Mouse (Mus musculus) forebrain, embryonic 15.5 days (tissue): Measurements from ENCODE around the gene Gp1ba. TPM values are rescaled to one million over a fixed set of nuclear protein-coding genes. Genes with fewer than 3 reads are reported as not detected.

Experiments
- ATAC-seq: fragments of 200-750 bp; cut with Nextera tagmentation; replicated peaks from 2 replicates; pipeline ENCODE4 v1.8.0; 2017; ENCODE audit warnings: mild to moderate bottlenecking, moderate TSS enrichment, moderate library complexity
- H3K27ac ChIP-seq: fragments of 300-500 bp; sonication (generic); replicated peaks from 2 replicates; pipeline ENCODE4 v1.5.1; 2015; ENCODE audit warnings: mild to moderate bottlenecking, inconsistent platforms
- H3K27me3 ChIP-seq: fragments of 300-500 bp; sonication (generic); 2 replicates; pipeline ENCODE4 v1.6.1; 2015; ENCODE audit warnings: inconsistent platforms
- H3K36me3 ChIP-seq: fragments of 300-500 bp; sonication (generic); 2 replicates; pipeline ENCODE4 v1.6.1; 2015; ENCODE audit warnings: mild to moderate bottlenecking, inconsistent platforms
- H3K4me1 ChIP-seq: fragments of 300-500 bp; sonication (generic); 2 replicates; pipeline ENCODE4 v1.6.1; 2015; ENCODE audit warnings: inconsistent platforms
- H3K4me2 ChIP-seq: fragments of 300-500 bp; sonication (generic); replicated peaks from 2 replicates; pipeline ENCODE4 v1.6.1; 2015; ENCODE audit warnings: mild to moderate bottlenecking, inconsistent platforms
- H3K4me3 ChIP-seq: fragments of 300-500 bp; sonication (generic); 2 replicates; pipeline ENCODE4 v1.5.1; 2015; ENCODE audit warnings: mild to moderate bottlenecking, inconsistent platforms
- H3K9ac ChIP-seq: fragments of 300-500 bp; sonication (generic); replicated peaks from 2 replicates; pipeline ENCODE4 v1.6.1; 2015; ENCODE audit warnings: mild to moderate bottlenecking, inconsistent platforms
- H3K9me3 ChIP-seq: fragments of 300-500 bp; sonication (generic); 2 replicates; pipeline ENCODE4 v1.6.1; 2016; ENCODE audit warnings: inconsistent platforms
- WGBS: fragments of 180-500 bp; shearing (Covaris S2); methylation state at CpG from one replicate; pipeline ENCODE4 v1.1.7; 2015; ENCODE audit warnings: mixed read lengths; 5-methylcytosine and 5-hydroxymethylcytosine counted together
- polyA plus RNA-seq: library from polyadenylated mRNA; unstranded; fragments of >200 nt; fragmentation: Nextera tagmentation; extraction: Ambion mirVana; gene quantifications from 2 replicates; pipeline ENCODE4 v1.2.1, GENCODE M21; 2015

The Gp1ba gene
- polyA plus RNA-seq, 1 experiment from 2014 or later = 0.08 TPM

- ATAC-seq = no peak
Observed at GRCm38 (mm10) chr11:70612505-70612904, 26.4 kb upstream of the Gp1ba start.

GRCm38 (mm10) chr11:70615074-70615473, 23.8 kb upstream of the Gp1ba start:
- Histone ChIP-seq H3K9ac (no peak overlapping the region), H3K4me3 (peak overlapping the region; percentile 22), H3K27me3 (no peaks in the 10 kb centered on the region), H3K4me1 (peaks cover 8% of the 10 kb centered on the region), H3K36me3 (peaks cover 30% of the 10 kb centered on the region), H3K9me3 (no peaks in the 10 kb centered on the region), H3K27ac (no peak overlapping the region), H3K4me2 (peak overlapping the region; percentile 37)
- ATAC-seq = no peak; the same call in 1 of the 2 replicates
- 5% methylated on average over 17 of the region's 17 CpGs for WGBS

More at GRCm38 (mm10) chr11:70612505-70612904, 26.4 kb upstream of the Gp1ba start:
- no peaks in the 10 kb centered on the region for H3K9me3 ChIP-seq
- H3K4me3 ChIP-seq = no peak overlapping the region
- no peaks in the 10 kb centered on the region for H3K27me3 ChIP-seq
- H3K4me1 ChIP-seq = peaks cover 8% of the 10 kb centered on the region
- H3K9ac ChIP-seq = no peak overlapping the region
- WGBS = 79% methylated on average over 7 of the region's 7 CpGs
- H3K36me3 ChIP-seq = peaks cover 55% of the 10 kb centered on the region
- H3K4me2 ChIP-seq = no peak overlapping the region
- no peak overlapping the region for H3K27ac ChIP-seq

- no peak within 1 kb of the TSS for H3K9ac ChIP-seq
- peak within 1 kb of the TSS; percentile 22 for H3K4me3 ChIP-seq
- no peaks in the 10 kb centered on the region for H3K9me3 ChIP-seq
- 17% methylated on average over 21 of the region's 21 CpGs for WGBS
- no peak for ATAC-seq
- no peaks in the 10 kb centered on the region for H3K27me3 ChIP-seq
- H3K27ac ChIP-seq = no peak within 1 kb of the TSS
- peak within 1 kb of the TSS; percentile 37 for H3K4me2 ChIP-seq
- H3K36me3 ChIP-seq = peaks cover 24% of the 10 kb centered on the region
- peaks cover 8% of the 10 kb centered on the region for H3K4me1 ChIP-seq
Observed at GRCm38 (mm10) chr11:70615516-70616093, 23.3 kb upstream of the Gp1ba start, which contains the start of gene 4930544D05Rik. Gene 4930544D05Rik, plus strand, starts transcription at chr11:70615848.

GRCm38 (mm10) chr11:70619101-70619500, 19.8 kb upstream of the Gp1ba start, which contains the start of gene Chrne:
Gene Chrne, minus strand, starts transcription at chr11:70619216.
- no peaks in the 10 kb centered on the region for H3K27me3 ChIP-seq
- H3K9ac ChIP-seq = no peak within 1 kb of the TSS
- H3K27ac ChIP-seq = no peak within 1 kb of the TSS
- ATAC-seq = no peak
- 50% methylated on average over 1 of the region's 1 CpGs for WGBS
- no peak within 1 kb of the TSS for H3K4me3 ChIP-seq
- no peak within 1 kb of the TSS for H3K4me2 ChIP-seq
- H3K9me3 ChIP-seq = no peaks in the 10 kb centered on the region
- H3K36me3 ChIP-seq = no peaks in the 10 kb centered on the region
- peaks cover 8% of the 10 kb centered on the region for H3K4me1 ChIP-seq

- Histone ChIP-seq H3K4me1 (no peaks in the 10 kb centered on the region), H3K4me2 (no peak overlapping the region), H3K27me3 (no peaks in the 10 kb centered on the region), H3K9ac (no peak overlapping the region), H3K27ac (no peak overlapping the region), H3K4me3 (no peak overlapping the region), H3K9me3 (no peaks in the 10 kb centered on the region), H3K36me3 (no peaks in the 10 kb centered on the region)
- ATAC-seq = no peak
- WGBS = 54% methylated on average over 7 of the region's 7 CpGs
Observed at GRCm38 (mm10) chr11:70621972-70622814, 16.7 kb upstream of the Gp1ba start.

GRCm38 (mm10) chr11:70623053-70623742, 15.7 kb upstream of the Gp1ba start:
- H3K4me2 ChIP-seq = no peak overlapping the region
- no peaks in the 10 kb centered on the region for H3K4me1 ChIP-seq
- no peak overlapping the region for H3K9ac ChIP-seq
- H3K9me3 ChIP-seq = no peaks in the 10 kb centered on the region
- H3K27me3 ChIP-seq = no peaks in the 10 kb centered on the region
- H3K36me3 ChIP-seq = no peaks in the 10 kb centered on the region
- WGBS = 82% methylated on average over 10 of the region's 10 CpGs
- no peak overlapping the region for H3K4me3 ChIP-seq
- no peak for ATAC-seq
- no peak overlapping the region for H3K27ac ChIP-seq

- H3K9me3 ChIP-seq = no peaks in the 10 kb centered on the region
Observed at GRCm38 (mm10) chr11:70625473-70625872, 13.4 kb upstream of the Gp1ba start.

GRCm38 (mm10) chr11:70626877-70627276, 12.0 kb upstream of the Gp1ba start:
- Histone ChIP-seq H3K4me2 (no peak overlapping the region), H3K27me3 (no peaks in the 10 kb centered on the region), H3K9me3 (no peaks in the 10 kb centered on the region), H3K4me3 (no peak overlapping the region), H3K4me1 (no peaks in the 10 kb centered on the region), H3K36me3 (no peaks in the 10 kb centered on the region), H3K9ac (no peak overlapping the region), H3K27ac (no peak overlapping the region)
- no peak for ATAC-seq
- 77% methylated on average over 4 of the region's 4 CpGs for WGBS

More at GRCm38 (mm10) chr11:70625473-70625872, 13.4 kb upstream of the Gp1ba start:
- H3K4me1 ChIP-seq = no peaks in the 10 kb centered on the region
- no peak overlapping the region for H3K4me2 ChIP-seq
- H3K36me3 ChIP-seq = no peaks in the 10 kb centered on the region
- H3K27me3 ChIP-seq = no peaks in the 10 kb centered on the region
- no peak for ATAC-seq
- H3K27ac ChIP-seq = no peak overlapping the region
- WGBS = 51% methylated on average over 4 of the region's 4 CpGs
- no peak overlapping the region for H3K4me3 ChIP-seq
- no peak overlapping the region for H3K9ac ChIP-seq

- Histone ChIP-seq H3K4me1 (no peaks in the 10 kb centered on the region), H3K36me3 (no peaks in the 10 kb centered on the region), H3K4me3 (no peak overlapping the region), H3K27me3 (no peaks in the 10 kb centered on the region), H3K27ac (no peak overlapping the region), H3K9ac (no peak overlapping the region), H3K9me3 (no peaks in the 10 kb centered on the region), H3K4me2 (no peak overlapping the region)
- WGBS = 81% methylated on average over 2 of the region's 2 CpGs
- ATAC-seq = no peak
Observed at GRCm38 (mm10) chr11:70628431-70628830, 10.5 kb upstream of the Gp1ba start.

GRCm38 (mm10) chr11:70629557-70629956, 9.4 kb upstream of the Gp1ba start:
- no peaks in the 10 kb centered on the region for H3K4me1 ChIP-seq
- no peaks in the 10 kb centered on the region for H3K36me3 ChIP-seq
- no peaks in the 10 kb centered on the region for H3K9me3 ChIP-seq
- WGBS = 60% methylated on average over 5 of the region's 5 CpGs
- ATAC-seq = no peak
- no peak overlapping the region for H3K4me2 ChIP-seq
- H3K9ac ChIP-seq = no peak overlapping the region
- H3K27me3 ChIP-seq = no peaks in the 10 kb centered on the region
- H3K27ac ChIP-seq = no peak overlapping the region
- H3K4me3 ChIP-seq = no peak overlapping the region

- ATAC-seq = no peak
- Histone ChIP-seq H3K4me3 (no peak overlapping the region), H3K27me3 (no peaks in the 10 kb centered on the region), H3K9ac (no peak overlapping the region), H3K9me3 (no peaks in the 10 kb centered on the region), H3K4me1 (no peaks in the 10 kb centered on the region), H3K27ac (no peak overlapping the region), H3K36me3 (no peaks in the 10 kb centered on the region), H3K4me2 (no peak overlapping the region)
- 73% methylated on average over 7 of the region's 7 CpGs for WGBS
Observed at GRCm38 (mm10) chr11:70630129-70630528, 8.8 kb upstream of the Gp1ba start.

GRCm38 (mm10) chr11:70635601-70636000, 3.3 kb upstream of the Gp1ba start:
- Histone ChIP-seq H3K4me3 (no peak overlapping the region), H3K4me2 (no peak overlapping the region), H3K27me3 (no peaks in the 10 kb centered on the region), H3K36me3 (no peaks in the 10 kb centered on the region), H3K4me1 (no peaks in the 10 kb centered on the region), H3K27ac (no peak overlapping the region), H3K9me3 (no peaks in the 10 kb centered on the region), H3K9ac (no peak overlapping the region)
- no peak for ATAC-seq
- WGBS = 78% methylated on average over 4 of the region's 4 CpGs
